Mouse (Mus musculus): Measurements from ENCODE around the gene Rhebl1.

Rhebl1 gene

DNA sequence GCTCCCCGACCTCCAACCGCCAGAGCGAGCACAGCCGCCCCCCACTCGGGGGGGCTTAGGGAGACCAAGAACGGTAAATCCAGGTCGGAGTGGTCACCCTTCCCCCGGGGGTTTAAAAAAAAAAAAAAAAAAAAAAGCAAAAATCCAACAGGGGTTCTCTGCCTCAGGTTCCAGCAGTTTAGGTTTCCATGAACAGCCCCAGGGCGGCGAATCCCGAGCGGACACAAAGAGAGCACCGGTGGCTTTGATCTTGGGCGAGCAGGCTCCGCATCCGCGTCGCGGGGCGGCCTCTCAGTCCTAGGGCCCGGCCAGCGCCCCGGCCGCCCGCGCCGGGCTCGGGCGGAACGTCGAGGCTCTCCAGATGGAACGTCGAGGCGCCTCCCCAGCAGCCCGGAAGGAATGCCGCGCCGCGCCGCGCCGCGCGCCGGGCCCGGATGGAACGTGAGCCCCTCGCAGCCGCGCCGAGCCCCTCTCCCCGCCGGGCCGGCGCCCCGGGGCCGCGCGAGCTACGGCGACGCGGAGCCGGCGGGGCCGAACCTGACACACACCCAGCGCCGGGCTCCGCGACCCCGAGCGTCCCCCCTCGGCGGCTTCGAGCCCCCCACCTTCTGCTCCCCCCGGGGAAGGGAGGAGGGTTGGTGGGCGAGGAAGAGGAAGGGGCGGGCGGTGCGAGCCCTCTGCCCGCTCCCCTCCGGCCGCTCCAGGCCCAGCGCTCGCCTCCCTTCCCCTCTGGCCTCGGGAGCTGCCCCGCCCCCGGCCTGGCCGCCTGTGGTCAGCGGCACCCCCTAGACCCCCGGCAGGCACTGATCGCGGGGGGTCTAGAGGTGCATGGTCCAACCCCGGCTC lies 23.0 kb downstream of the Rhebl1 start, which contains the start of gene Kmt2d:
Gene Kmt2d, minus strand, starts transcription at position 135 of the 846 bp plus-strand sequence.
- no peak for DNase-seq

DNA sequence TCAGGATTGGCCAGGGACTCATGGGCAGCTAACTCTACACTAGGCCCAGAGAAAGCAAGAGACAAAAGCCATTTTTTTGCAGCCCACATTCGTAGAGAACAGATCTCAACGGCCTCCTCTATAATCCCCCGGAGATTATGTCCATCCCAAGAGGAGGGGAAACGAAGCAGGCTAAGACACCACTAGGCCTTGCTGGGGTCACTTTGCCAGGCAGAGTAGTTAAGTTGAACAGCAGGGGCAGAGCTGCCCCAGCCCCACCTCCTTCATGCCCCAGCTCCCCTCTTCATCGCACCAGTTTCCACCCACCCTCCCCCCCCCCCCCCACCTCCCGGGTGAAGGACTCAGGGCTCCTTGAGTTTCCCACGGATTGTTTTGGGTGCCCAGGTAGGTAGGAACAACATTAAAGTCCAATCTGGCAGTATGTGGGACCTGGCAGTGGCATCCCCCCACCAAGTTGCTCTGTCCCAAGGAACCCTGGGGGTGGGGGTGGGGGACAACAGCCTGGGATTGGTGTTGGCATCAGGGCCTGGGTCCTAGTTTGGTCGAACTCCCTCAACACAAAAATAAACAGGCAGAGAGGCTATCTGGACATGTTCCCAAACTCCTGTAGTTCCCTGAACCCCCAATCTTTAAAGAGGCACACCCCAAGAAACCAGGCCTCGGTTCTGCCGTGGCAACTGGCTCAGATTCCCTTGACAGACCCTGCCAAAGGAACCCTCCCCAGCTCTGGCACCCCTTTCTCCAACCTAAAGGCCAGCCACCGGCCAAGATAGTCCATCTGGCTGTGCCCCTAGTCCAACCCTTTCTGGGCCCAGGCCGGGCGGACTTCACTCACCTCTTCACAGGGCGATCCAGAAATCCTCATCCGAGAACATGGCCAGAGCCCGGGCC lies 23.9 kb downstream of the Rhebl1 start:
- DNase-seq: peak; percentile 25 to 59

DNA sequence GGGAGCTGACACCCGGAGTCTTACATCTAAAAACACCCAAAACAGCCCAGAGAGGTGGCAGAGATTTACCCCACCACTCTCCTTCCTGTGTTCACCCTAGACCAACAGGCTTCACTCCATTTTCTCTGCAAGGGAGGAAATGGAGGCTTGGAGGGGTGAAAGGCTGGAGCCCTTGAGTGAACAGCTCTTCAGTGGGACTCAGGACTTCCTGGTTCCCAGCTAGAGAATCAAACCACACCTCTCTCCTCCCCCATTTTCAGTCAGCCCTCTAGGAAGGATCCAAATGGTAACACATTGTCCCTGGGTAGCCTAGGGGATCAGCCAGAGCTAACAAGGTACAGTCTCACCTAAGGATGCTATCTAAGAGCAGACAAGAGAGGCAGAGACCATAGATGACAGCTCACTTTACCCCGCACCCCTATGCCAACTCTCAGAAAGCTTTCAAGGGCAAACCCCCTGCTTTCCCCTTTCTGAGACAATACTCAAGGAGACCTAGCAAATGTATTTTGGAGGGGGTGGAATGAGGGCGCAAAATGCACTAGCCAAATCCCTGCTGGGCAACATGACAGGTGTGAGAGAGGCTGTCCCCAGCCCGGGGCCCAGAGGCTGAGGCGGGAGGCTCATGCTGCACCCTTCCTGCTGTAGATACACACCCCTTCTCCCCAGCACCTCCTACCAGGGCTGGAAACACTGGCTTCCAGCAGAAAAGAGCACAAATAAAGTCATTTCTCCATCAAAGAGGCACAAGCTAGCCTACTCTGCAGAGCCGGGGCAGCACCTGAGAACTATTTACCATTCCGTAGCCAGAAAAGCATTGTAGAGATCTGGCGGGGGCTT lies 24.8 kb downstream of the Rhebl1 start:
- peak in 1 of 2 experiments; percentile 37 for DNase-seq

DNA sequence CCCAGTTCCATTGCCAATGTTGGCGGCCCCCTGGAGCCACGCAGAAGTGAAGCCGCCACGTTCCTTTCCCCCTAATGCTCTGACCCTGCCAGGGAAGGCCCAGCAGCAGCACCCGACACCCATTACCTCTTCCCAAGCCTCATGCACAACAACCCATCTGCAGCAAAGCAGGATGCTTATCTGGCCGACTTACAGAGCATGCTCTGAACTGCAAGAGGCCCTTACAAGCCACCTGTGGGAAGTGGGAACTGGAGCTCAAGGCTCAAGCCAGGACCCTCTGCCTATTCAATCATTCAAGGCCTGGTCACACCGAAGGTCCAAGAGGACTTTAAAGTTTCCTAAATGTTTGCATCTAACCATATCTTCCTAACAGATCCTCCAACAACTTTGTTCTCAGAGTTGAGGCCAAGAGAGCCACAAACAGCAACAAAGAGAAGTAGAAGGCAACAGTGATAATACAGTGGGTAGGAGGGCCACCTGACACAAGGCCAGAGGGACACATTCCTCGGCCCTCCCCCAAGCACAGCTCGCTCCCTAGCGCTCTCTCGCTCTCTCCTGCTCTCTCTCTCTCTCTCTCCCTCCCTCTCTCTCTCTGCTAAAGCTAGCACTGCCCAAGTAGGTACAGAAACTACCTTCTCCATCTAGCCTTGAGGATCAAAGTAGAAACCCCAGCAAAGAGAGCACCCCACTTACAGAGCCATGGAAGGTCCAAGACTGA lies 25.8 kb downstream of the Rhebl1 start:
- peak in 1 of 2 experiments; percentile 15 for DNase-seq

DNA sequence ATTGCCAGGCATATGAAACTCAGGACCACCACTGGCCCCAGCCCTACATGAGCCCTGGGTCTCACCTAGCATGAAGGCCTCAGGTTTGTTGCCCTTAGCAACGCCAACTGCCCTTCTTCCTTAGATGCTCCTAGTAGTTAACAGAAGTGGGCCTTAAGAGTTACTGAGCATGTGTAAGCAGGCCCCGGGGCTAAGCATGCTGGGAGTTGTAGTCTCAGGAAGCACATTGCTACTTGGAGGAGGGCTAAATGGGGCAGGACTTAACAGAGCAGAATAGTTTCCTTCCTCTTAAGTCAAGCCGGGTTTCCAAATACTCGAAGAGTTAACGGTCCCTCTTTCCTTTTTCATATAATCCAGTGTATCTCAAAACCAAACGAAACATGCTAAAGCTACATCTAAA lies 27.0 kb downstream of the Rhebl1 start:
- peak; percentile 46 to 66 for DNase-seq

DNA sequence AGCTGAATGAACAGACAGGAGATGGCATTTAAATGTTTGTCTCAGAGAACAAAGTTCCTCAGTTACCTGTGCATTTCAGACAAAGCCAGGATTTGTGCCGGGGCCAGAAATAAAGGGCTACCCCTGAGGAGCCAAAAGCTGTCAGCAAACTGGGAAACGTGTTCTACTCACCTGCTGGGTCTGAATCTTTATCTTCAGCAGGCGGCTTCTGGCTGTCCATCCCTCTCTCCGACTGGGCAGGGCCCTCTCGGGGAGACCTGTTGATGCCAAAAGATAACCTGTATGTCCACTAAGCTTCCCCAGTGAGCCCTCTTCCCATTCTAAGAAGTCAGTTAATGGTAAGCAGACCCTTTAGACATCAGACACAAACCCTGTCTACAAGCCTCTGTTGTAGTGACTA lies 27.8 kb downstream of the Rhebl1 start:
- DNase-seq: no peak

DNA sequence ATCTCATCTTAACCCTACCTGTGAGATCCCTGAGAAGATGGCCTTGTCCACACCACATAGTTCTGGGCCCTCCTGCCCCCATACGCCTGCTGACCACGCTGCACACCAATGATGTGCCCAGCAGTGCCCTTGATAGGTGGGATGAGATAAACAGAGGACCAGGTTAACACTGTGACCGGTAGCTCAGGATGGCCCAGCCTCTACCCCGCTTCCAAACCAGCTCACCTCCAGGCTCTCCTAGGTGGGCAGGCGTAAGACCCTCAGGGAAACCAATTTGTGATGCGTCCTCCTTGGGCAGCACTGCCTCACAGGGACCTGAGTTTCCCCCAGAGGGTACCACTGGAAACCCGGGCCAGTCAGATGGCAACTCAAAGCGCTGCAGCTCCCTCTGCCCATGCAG lies 28.6 kb downstream of the Rhebl1 start:
- no peak for DNase-seq

DNA sequence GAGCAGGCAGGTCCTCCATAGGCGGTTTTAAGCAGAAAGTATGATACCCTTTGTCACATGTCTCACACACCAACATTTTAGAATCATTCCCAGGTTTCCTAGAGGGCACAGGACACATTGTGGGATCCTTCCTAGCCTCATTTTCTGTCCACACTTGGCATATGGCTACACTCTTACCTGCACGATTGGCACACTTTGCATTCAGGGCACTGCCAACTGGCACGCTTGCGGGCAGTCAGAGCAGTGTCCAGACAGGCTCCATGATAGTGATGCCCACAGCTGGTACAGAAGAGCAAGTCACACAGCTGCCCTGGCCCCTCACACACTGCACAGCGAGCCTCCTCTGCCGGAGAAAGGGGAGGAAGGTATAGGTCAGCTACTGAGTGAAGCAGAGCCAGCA lies 29.4 kb downstream of the Rhebl1 start:
- no peak for DNase-seq

DNA sequence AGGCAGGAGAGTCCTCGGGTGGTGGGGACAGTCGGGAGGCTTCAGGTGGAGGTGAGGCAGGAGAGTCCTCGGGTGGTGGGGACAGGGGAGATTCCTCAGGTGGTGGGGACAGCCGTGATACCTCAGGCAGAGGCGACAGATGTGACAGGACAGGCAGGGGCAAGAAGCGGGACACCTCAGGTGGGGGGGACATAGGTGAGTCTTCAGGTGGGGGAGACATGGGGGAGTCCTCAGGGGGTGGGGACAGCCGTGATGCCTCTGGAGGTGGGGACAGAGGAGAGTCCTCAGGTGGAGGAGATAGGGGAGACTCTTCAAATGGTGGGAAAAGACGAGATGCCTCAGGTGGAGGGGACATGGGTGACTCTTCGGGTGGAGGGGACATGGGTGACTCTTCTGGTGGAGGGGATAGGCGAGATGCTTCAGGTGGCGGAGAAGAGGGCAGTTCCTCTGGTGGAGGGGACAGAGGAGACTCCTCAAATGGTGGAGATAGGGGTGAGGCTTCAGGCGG lies 30.8 kb downstream of the Rhebl1 start:
- peak in 1 of 2 experiments; percentile 17 for DNase-seq

DNA sequence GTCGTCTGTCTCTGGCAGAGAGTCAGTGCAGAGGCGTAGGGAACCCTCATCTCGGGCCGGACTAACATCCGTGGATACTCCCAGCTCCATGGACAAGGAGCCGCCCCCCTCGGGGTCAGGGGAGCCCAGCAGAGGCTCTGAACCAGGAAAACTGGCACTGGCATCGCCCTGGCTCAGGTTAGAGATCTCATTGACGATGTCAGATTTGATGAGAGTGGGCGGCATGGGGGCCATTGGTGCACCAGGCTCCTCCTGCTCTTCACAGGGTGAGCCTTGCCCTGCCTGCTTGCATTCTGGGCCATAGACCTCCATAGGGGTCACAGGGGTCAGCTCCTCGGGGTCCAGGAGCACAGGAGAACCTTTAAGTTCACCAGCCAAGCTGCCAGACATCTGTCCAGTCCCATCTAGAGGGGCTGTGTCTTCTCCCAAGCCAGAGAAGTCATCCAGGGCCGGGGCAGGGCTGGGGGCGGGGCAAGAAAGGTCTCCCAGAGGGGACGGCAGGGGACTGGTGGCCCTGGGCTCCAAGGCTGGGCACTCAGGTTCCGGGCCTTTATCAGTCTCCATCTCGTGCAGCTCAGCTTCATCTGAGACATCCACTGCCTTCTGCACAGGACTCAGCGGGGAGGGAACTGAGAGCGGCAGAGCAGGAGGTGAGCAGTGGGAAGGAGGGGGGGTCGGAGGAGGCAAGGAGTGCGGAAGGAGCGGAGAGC lies 32.5 kb downstream of the Rhebl1 start:
- peak in 1 of 2 experiments; percentile 29 for DNase-seq

DNA sequence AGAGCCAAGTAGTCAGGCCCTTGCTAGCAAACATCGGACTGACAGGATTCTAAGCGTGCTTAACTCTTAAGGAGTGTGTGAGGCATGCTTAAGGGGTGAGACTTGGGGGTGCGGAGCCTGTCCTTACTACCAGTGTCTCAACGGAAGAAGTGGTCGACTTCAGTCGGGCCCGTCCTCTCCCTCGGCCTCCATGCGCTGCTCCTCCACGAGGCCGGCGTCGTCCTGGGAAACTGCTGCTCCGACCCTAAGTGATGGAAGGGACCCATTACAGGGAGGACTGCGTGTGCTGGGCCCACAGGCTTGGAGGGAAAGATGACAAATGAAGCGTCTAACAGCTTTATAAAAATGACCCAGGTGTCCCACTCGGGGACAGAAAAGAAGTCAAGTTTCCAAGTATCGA lies 33.4 kb downstream of the Rhebl1 start:
- DNase-seq: no peak

DNA sequence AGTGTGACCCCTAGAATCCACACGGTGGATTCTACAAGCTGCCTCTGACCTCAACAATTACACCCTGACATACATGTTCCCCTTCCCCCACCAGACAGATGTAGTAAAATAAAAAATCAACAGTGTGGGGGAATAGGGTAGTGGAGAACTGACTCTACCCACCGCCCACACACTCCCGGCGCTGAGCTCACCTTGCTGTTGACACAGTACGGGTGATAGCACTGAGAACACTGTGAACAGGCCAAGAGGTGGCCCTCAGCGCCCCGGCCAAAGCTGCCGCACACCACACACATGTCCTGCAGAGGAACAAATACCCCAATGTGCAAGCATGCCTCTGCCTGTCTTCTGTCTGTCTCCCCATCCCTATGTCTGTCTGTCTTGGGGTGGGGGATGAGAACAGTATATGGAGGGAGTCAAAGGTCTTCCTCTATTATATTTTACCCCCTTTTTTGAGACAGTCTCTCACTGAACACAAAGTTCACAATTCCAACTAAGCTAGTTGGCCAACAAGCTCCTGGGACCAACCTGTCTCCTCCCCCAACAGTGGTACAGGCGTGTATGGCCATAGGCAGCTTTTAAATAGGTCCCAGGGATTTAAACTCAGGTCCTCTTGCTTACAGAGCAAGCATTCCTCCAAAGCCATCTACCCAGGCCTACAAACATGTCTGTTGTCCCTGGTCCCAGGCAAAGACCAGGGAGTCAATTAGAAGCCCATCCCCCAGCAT lies 34.9 kb downstream of the Rhebl1 start:
- no peak for DNase-seq

DNA sequence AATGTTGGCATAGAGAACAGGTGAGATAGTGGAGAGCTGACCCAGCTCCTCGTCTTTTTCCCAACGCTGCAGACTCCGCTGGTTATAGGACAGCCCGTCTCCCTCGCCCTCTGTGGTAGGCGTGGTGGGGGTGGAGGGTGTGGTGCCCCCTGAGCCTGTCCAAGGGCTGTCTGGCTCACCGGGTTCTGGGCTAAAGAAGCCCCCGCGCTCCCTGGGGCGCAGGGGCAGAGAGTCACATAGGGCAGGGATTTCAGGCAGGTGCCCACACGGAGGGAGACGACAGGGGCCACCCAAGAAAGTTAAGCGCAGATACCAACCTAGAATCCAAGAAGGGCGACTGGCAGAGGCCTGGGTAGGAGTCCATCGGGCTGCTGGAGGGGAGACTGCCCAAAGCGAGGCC lies 40.1 kb downstream of the Rhebl1 start:
- no peak for DNase-seq

DNA sequence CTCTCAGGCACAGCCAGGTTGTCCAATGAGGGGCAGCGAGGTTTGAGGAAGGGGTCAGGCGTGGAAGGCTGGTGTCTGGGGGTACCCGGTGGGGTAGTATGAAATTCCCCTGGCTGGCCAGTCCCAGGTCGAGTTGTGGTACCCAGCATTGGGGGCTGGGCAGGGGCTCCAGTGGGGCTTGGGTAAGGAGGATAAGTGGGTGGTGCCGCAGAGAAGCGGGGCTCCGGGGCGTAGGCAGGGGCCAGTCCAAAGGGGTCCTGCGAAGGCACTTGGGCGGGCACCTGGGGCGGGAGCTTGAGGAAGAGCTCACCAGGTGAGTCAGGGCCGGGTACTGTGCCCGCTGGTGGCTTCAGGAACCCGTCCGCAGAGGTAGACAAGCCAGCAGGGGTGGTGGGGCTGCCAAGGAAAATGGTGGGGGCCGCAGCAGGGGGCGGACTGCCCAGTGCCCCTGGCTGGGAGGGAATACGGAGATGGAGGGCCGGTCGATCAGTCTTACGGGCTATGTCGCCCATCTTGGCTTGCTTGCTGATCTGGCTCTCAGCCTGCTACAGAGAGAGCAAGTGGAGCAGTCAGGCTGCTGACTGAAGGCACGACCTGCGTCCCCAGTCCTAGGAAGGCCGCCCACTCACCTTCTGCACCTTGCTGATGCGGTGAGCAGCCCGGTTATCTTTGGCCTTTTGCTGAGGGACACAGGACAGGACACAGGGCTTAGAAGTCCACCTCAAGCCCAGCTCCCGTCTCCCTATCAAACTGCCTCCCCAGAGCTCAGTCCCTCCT lies 41.0 kb downstream of the Rhebl1 start:
- DNase-seq: peak in 1 of 2 experiments; percentile 30

DNA sequence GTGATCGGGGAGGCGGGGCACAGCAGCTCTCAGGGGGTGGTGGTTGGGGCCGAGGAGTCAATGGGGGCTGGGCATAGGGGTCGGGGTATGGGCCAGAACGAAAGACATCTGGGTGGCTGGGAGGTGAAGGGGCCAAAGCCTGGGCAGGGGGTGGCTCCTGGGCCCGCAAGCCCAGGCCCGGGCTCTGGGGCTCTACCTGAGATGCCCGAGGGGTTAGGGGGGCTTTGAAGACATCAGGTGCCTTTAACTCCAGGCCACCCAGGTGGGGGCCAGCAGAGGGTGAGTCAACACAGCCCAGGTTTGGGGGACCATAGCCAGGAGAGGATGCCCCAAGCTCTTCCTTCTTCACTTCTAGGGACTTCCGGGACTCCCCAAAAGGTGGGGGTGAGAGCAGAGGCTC lies 41.6 kb downstream of the Rhebl1 start:
- DNase-seq: no peak

DNA sequence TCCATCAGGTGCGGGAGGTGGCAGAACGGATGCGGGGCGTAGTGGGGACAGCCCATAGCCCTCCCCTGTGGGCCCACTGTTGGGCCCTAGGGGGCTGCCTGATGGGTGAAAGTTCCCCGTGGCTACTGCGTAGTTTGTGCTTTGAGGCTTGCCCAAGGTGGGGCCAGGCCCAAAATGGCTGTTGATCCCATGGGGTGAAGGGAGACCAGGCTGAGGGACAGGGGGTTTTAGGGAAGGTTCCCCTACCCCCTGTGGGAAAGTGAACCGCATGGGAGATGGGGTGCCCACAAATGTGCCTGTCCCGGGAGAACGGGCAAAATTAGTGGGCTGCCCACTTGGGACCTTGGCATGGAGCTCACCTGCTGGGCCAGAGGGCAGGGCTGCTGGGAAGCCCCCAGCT lies 42.3 kb downstream of the Rhebl1 start:
- DNase-seq: no peak

DNA sequence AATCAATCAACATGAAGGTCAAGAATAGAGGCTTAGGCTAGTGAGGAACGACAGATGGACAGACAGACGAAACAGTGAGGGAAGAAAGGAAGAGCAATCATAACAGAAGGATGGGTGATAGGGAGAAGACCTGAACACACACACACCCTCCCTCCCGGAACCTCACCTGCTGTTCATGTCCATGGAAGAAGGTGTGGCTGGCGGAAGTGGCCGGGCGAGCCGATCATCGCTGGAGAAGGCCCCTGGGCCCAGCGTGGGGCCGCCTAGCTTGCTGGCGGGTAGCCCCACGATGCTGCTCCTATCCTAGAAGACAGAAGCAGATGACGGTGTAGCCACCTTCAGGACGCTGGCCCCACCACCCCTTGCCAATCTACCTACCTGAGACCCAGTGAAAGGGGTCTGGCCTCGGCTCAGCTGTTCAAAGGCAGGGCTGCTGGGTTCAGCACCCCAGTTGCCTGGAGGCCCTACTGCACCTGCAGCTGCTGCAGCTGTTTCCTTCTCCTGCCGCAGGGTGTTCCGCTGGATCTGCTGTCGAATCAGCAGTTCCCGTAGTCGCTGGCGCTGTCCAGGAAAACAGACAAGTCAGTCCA lies 43.0 kb downstream of the Rhebl1 start:
- DNase-seq: peak in 1 of 2 experiments; percentile 13

DNA sequence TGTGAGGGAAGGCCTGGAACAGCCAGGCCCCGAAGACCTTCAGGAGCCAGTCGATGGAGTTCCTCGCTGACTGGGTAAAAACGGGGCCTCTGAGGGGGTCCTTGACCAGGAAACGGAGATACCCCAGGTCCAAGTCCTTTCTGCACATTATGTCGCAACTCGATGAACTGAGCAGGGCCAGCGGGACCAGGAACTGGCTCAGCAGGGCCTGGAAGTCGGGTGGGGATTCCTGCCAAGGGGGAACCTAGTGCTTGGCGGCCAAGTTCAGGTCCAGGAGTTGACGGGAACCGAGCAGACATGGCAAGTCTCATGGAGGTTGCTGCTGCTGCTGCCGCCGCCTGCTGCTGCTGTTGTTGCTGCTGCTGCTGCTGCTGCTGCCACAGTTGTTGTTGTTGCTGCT lies 43.7 kb downstream of the Rhebl1 start:
- no peak for DNase-seq

DNA sequence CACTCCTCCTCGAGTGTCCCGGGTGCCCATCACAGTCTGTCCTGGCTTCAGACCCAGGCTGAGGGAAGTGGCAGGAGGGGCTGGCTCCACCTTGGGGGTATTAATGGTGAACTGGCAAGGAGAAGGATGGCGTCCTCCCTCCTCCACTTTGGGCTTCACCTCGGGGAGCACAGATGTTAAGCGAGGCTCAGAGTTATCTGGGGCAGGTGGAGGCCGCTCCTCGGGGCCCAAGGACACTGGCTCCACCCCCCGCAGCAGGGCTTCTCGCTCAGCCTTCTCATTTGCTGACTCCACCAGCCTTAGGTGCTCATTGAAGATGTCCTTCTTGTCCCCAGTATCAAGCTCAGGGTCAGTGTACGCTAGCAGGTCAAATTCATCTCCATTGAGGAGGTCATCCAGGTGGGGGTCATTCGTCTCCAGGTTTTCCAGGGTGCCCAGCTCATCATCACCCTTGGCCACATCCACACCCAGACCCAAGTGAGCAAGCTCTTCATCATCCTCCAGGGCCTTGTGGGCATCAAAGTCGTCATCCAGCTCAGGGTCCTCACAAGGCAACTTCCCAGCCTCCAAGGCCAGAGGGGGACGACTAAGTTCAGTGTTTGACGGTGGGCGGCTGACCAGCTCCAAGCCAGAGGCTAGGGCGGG lies 44.3 kb downstream of the Rhebl1 start:
- DNase-seq: peak in 1 of 2 experiments; percentile 15
